Mouse (Mus musculus) CH12.LX (cell line): ENCODE data around the gene Tmbim4.
A peak's percentile ranks its signal among the peaks of the same experiment; 100 is the strongest.

Experiments used
- CTCF ChIP-seq, 2 experiments: IDR thresholded peaks in 1 of 2; conservative IDR thresholded peaks in 1 of 2; 2 replicates each; pipeline ENCODE4 v1.5.1; 2011 to 2012; ENCODE audit warnings: low read depth in 2 of 2, low read length in 2 of 2, improper control_type of control experiment in 1 of 2, inconsistent platforms in 1 of 2, mild to moderate bottlenecking in 1 of 2, moderate library complexity in 1 of 2
- E2F4 ChIP-seq: IDR thresholded peaks from 2 replicates; pipeline ENCODE4 v1.6.1; 2011; ENCODE audit warnings: low read depth, low read length, improper control_type of control experiment; ENCODE audit not compliant: insufficient replicate concordance
- EP300 ChIP-seq: IDR thresholded peaks from 2 replicates; pipeline ENCODE4 v1.6.1; 2011; ENCODE audit warnings: low read length, improper control_type of control experiment
- ETS1 ChIP-seq: conservative IDR thresholded peaks from 2 replicates; pipeline ENCODE4 v1.6.1; 2012; ENCODE audit warnings: low read depth, mild to moderate bottlenecking, inconsistent platforms, low read length, improper control_type of control experiment, moderate library complexity
- HCFC1 ChIP-seq: IDR thresholded peaks from 2 replicates; pipeline ENCODE4 v1.6.1; 2012; ENCODE audit warnings: low read depth, mild to moderate bottlenecking, inconsistent platforms, low read length, improper control_type of control experiment
- MAFK ChIP-seq: IDR thresholded peaks from 2 replicates; pipeline ENCODE4 v1.6.1; 2011; ENCODE audit warnings: low read length, improper control_type of control experiment; ENCODE audit not compliant: insufficient replicate concordance
- MAZ ChIP-seq: IDR thresholded peaks from 2 replicates; pipeline ENCODE4 v1.6.1; 2012; ENCODE audit warnings: low read depth, mild to moderate bottlenecking, inconsistent platforms, low read length, improper control_type of control experiment, moderate library complexity
- MXI1 ChIP-seq: IDR thresholded peaks from 2 replicates; pipeline ENCODE4 v1.6.1; 2011; ENCODE audit warnings: mild to moderate bottlenecking, low read depth, low read length, improper control_type of control experiment
- POLR2A ChIP-seq: IDR thresholded peaks from 2 replicates; pipeline ENCODE4 v1.6.1; 2011; ENCODE audit warnings: low read depth, mild to moderate bottlenecking, improper control_type of control experiment, low read length
- RCOR1 ChIP-seq: conservative IDR thresholded peaks from 2 replicates; pipeline ENCODE4 v1.6.1; 2012; ENCODE audit warnings: low read depth, mild to moderate bottlenecking, inconsistent platforms, low read length, improper control_type of control experiment
- TBP ChIP-seq: conservative IDR thresholded peaks from 2 replicates; pipeline ENCODE4 v1.6.1; 2011; ENCODE audit warnings: low read depth, low read length, improper control_type of control experiment
- USF2 ChIP-seq: conservative IDR thresholded peaks from 2 replicates; pipeline ENCODE4 v1.6.1; 2011; ENCODE audit warnings: low read depth, low read length, improper control_type of control experiment
- ZC3H11A ChIP-seq: IDR thresholded peaks from 2 replicates; pipeline ENCODE4 v1.6.1; 2012; ENCODE audit warnings: low read depth, mild to moderate bottlenecking, inconsistent platforms, low read length, improper control_type of control experiment

- TF ChIP-seq TBP (no peak), POLR2A (no peak), HCFC1 (no peak), MAZ (no peak), ZC3H11A (no peak), MAFK (no peak), MXI1 (no peak), CTCF (conservative IDR thresholded peaks at IDR 0.05 in 1 of 2, IDR thresholded peaks at IDR 0.05 in 1 of 2; ENCODE audit: low read depth in 2 of 2, low read length in 2 of 2) (no peak), E2F4 (no peak), USF2 (no peak), RCOR1 (no peak), EP300 (no peak), ETS1 (peak; percentile 14)
These were observed 11.6 kb upstream of the Tmbim4 start for GRCm38 (mm10) chr10:120189782-120190181.
